Mouse (Mus musculus) adrenal gland, adult 2 months (tissue): ENCODE data around the gene Fam173a. TPM values are rescaled to one million over a fixed set of nuclear protein-coding genes. Genes with fewer than 3 reads are reported as not detected.
"Not testable (repeated sequence)": the region's sequence is repeated elsewhere in the genome, so short reads cannot be mapped to it uniquely, and the experiment has no call there.

Source experiments
- DNase-seq: peaks from one replicate; pipeline ENCODE4 v3.0.0; 2021
- polyA plus RNA-seq: library from polyadenylated mRNA; depleted of rRNA; stranded (reverse); fragments of >200 nt; gene quantifications from 2 replicates; pipeline ENCODE4 v1.2.3, GENCODE M21; 2012
- total RNA-seq, 2 experiments: library from RNA; stranded (reverse); gene quantifications; 2 replicates each; pipeline ENCODE4 v1.2.3; 2021

The Fam173a gene
- total and polyA plus RNA-seq, 3 experiments = 52.0 to 146 (median 81.1) TPM

DNA sequence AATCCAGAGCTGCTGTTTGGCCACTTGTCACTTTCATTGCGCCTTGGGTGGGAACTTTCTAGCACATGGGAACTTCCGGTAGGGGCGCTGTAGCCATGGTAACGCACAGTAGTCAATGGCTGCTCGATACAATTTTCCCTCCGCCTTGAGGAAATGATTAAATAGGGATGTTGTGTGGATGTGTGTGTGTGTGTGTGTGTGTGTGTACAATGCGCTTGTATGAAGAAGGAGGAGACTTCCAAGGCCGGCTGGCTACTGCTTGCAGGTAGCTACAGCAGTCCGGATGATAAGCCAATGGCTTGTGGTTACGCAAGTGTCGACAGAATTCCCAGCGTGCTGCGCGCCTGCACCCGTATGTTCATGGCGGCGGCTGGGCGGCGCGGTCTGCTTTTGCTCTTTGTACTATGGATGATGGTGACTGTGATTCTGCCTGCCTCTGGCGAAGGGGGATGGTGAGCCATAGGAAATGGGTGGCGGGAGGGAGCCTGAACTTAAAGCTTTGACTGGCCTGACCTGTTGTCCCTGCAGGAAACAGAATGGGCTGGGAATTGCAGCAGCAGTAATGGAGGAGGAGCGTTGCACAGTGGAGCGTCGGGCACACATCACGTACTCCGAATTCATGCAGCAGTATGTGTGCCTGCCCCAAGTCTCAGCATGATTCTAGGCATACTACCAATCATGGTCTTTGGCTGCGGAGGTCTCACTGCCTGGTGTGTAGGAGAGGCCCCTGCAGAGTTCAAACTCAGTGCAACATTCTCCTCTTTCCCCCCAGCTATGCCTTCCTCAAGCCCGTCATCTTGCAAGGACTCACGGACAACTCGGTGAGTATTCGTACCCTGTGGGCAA lies 36.2 kb upstream of the Fam173a start, which contains the start of gene Jmjd8:
Jmjd8 (plus strand) TSS at position 156 of the 846 bp plus-strand sequence.
- peak; percentile 87 for DNase-seq

DNA sequence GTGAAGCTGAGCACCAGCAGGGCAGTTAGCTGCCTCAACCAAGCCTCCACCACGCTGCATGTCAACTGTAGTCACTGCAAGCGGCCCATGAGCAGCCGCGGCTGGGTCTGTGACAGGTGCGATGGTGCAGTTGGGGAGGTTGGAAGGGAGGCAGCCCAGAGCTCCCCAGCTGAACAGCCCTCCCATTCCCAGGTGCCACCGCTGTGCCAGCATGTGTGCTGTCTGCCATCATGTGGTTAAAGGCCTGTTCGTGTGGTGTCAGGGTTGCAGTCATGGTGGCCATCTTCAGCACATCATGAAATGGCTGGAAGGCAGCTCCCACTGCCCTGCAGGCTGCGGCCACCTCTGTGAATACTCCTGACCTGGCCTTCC lies 35.5 kb upstream of the Fam173a start:
- DNase-seq = no peak

DNA sequence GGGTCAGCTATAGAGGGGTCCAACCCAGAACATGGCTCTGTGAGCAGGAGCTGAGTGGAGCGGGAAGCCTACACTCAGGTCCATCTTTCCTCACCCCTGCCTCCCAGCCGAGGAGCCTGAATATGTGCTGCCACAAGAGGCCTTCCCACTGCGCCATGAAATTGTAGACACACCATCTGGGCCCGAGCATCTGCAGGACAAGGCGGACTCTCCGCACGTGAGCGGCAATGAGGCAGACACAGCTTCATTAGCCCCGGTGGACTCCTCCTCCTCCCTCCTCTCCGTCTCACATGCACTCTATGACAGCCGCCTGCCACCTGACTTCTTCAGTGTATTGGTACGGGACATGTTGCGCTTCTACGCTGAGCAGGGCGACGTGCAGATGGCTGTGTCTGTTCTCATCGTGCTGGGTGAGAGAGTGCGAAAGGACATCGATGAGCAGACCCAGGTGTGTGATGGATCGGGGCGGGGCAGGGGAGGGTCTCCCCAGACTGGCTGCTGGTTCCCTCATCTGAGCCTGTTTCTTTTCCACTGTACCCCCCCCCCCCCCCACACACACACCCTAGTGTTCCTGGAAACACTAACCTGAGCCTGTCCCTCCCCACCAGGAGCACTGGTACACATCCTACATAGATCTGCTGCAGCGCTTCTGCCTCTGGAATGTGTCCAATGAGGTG lies 35.0 kb upstream of the Fam173a start:
- no peak for DNase-seq

DNA sequence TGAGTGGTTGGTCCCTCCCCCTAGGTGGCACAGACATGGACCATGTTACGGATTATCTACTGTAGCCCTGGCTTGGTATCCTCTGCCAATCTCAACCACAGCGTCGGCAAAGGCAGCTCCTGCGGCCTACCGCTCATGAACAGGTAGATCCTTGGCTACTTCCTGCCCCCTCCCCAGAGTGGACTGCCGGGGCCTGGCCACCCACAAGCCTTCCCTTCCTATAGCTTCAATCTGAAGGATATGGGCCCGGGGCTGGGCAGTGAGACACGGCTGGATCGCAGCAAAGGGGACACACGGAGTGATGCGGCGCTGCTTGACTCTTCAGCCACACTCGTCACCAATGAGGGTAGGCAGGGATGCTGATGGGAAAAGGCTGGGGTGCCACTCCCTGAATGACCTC lies 34.3 kb upstream of the Fam173a start:
- no peak for DNase-seq

DNA sequence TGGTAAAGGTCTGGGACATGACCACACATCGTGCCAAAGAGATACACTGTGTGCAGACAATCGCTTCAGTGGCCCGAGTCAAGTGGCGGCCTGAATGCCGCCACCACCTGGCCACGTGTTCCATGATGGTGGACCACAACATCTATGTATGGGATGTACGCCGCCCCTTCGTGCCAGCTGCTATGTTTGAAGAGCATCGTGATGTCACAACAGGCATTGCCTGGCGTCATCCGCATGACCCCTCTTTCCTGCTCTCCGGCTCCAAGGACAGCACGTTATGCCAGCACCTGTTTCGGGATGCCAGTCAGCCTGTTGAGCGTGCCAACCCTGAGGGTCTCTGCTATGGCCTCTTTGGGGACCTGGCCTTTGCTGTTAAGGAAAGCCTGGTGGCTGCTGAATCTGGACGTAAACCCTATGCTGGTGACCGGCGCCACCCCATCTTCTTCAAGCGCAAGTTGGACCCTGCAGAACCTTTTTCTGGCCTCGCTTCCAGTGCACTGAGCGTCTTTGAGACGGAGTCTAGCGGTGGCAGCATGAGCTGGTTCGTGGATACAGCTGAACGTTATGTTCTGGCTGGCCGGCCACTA lies 33.4 kb upstream of the Fam173a start:
- no peak for DNase-seq

DNA sequence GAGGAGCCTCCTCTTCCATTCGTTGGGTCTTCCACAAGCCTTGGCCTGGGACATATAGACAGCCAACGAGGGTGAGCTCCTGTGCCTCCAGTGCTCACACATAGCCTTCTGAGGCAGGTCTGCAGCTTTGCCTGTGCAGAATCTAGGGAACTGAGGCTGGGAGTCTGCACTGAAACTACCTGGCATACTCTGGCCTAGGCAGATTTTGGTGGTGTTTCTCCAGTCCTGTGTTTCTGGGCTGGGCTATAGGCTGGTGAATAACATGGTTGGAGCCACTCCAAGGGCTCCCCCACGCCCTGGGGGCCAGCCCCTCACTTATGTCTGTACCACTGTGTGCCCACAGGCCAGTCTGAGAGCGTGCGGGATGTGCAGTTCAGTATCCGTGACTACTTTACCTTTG lies 32.6 kb upstream of the Fam173a start:
- DNase-seq = no peak

DNA sequence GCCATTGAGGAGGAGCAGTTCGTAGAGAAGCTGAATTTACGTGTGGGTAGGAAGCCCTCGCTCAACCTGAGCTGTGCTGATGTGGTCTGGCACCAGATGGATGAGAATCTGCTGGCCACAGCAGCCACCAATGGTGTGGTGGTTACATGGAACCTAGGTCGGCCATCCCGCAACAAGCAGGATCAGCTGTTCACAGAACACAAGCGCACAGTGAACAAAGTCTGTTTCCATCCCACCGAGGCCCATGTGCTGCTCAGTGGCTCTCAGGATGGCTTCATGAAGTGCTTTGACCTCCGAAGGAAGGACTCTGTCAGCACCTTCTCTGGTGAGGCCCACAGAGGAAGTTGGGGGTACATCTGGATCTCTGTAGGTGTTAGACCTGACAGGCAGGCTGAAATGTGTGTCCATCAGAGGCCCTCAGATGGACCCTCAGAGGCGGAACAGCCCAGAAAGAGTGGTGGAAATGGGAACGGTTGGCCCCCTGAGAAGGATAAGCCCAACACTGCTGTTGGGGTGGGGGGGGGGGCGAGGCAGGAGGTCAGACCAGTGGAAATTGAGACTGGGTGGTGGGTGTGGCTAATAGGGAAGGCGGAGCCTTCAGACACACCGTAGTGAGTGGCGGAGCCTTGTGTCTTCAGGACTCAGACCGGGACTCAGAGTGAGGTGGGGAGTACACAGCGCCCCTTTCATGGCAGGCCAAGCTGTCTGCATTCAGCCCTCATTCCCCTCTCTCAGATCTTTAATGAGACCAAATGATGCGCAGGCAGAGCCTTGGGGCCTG lies 31.9 kb upstream of the Fam173a start:
- DNase-seq = no peak

DNA sequence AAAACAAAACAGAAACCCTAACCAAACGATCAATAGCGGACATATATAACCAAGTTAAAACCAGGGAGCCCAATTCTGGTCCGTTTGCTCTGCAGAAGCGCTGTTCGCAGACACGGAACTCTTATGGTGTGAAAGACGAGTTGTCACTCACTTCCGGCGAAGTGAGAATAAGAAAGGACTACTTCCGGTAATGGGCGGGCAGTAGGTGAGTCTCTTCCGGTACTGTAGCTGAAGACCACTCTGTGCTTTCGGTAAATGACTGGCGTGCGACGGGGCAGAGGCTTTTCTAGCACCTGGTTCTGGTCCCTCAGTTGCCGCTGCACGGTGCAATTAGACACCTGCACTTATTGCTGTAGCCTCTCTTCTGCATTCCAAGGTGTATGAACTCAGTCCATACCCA lies 30.8 kb upstream of the Fam173a start, which contains the start of gene Wdr24:
Wdr24 (plus strand) TSS at position 176 of the 400 bp plus-strand sequence.
- DNase-seq = peak; percentile 81

DNA sequence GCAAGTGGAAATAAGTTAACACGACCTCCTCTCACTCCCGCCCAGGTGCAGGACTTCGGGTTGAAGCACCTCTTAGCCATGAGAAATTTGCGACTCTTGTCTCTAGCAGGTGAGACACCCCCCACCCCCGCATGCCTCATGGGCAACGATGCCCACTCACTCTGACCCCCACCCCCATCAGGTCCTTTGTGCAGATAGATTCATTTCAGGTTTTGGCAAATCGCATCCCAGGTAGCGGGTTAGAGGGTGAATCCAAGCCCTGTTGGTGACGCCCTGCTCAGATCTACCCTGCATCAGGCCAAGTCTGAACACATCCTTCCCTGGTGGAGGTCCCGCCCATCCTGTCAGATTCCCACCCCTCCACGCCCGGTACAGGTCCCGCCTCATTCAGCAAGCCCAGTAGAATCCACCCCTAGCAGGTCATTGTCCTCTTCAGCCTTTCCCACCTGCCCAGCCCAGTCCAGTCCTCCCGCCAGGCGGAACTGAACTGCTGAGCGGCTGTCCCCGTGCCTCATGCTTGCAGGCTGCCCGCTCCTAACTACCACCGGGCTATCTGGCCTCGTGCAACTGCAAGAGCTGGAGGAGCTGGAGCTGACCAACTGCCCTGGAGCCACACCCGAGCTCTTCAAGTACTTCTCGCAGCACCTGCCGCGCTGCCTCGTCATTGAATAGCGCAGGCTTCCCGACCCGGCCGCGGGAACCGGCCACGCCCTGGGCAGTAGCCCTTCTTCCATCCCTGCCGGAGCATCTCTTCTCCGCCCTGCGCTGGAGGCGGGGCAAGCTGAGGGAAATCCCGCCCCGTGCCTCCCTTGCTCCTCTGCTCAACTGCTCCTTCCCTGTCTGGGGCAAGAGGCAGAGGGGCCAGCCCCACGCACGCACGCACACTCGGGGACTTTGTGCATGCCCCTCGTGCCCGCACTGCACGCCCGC lies 26.4 kb upstream of the Fam173a start:
- DNase-seq = peak; percentile 43

DNA sequence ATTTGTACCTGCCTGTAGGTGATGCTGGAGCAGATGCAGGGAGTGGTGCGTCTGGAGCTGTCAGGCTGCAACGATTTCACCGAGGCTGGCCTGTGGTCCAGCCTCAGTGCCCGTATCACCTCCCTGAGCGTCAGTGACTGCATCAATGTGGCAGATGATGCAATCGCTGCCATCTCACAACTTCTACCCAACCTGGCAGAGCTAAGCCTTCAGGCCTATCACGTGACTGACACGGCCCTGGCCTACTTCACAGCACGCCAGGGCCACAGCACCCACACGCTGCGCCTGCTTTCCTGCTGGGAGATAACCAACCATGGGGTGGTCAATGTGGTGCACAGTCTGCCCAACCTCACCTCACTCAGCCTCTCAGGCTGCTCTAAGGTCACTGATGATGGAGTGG lies 25.0 kb upstream of the Fam173a start:
- peak; percentile 75 for DNase-seq

DNA sequence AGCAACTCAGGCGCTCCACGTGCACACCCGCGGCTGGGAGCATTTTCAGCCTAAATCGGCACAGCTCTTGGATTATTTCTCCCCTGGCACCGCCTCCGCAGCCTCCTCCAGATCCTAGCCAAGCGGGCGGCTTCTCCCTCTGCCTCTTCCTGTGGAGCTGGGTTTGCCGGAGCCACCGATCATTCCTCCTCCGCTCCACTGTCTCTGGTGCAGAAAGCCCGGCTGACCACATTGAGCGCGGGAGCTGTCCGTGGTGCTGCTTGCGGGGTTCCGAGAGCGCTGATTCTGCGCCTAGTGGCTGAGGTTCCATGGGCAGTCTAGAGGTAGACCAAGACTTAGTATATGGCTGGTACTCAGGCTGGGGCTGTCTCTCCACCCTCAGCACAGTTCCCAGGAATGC lies 20.8 kb upstream of the Fam173a start:
- DNase-seq = peak; percentile 90

DNA sequence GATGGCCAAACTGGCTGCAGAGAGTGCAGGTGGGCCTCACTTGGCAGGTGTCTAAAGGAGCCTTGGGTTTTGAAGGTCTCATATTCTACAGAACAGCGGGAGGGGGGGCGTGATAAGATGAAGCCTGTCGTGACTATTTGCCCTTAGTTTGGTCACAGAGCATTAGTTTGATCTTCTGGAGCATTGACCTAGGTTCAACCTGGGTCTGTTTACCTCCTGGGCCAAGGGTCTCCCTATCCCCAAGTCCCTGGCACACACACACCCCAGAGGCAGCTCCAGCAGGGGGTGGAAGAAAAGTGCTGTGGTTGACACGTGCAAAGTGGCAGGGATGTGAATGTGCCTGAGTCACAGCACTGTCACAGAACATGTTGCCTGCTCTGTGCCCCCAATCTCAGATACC lies 18.2 kb upstream of the Fam173a start:
- DNase-seq = no peak

DNA sequence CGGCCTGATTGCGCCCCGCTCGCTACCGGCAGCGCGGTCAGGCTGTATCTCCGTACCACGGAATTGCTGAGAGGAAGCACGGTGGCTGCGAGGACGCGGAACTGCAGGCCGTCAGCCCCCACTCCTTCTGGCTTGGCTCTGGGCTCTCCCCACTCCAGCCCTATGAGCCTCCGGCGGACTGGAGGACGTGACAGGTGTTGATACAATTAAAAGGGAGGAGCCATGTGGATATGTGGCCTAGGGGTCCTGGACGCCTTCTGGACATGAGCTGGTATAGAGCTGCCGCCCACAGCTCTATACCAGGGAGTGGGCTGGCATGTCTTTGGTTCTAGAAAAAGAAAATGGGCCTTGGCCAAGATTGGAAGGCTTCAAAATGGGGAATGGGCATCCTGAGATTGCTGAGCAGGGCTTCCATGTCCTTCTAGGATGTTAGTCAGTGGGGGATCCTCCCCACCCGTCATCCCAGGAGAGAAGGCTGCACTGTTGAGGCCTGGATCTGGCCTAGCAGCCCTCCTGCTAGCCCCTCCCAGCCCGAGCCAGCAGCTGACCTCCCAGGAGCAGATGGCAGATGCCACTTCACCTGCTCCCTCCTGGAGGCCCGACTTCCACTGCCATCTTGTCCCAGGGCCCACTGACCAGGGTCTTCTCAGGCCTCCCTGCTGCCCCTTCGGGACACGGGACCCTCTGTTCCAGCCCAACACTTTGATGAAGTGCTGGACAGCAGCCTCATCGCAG lies 17.1 kb upstream of the Fam173a start:
- no peak for DNase-seq

DNA sequence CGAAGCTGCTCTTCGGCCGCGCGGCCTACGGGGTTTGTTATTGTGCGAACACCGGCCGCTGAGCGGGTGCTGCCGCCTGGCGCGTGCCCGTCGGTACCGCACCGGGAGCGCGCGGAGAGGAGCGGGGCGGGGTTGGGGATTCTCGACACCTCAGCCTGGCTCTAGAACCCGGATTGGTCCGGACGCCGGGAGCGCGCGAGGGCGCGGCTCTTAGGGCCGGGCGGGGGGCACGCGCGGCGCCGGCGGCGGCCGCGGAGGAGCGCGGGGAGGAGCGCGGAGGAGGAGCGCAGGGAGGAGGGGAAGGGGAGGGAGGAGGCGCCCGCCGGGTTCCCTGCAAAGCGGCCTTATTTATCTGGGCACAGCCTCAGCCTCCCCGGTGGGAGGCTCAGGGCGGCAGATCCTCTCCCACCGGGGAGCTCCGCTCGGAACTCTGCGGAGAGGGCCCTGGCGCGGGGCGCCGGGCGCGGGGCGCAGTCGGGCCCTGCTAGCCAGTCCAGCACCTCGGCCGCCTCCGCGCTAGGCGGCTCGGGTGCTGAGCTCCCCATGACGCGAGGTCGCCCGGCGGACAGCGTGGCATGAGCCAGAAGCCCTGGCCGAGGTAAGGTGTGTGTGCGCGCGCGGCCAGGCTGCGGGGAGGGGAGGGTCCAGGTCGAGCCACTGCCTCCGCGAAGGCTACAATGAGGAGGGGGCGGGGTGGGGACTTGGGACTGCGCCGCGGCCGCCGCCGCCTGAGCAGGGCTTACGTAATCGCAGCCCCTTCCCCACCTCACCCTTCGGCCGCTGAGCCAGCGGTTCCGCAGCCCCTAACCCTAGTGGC lies 16.3 kb upstream of the Fam173a start, which contains the start of gene Fbxl16:
Fbxl16 (plus strand) TSS at position 297 of the 817 bp plus-strand sequence.
- peak; percentile 95 for DNase-seq

DNA sequence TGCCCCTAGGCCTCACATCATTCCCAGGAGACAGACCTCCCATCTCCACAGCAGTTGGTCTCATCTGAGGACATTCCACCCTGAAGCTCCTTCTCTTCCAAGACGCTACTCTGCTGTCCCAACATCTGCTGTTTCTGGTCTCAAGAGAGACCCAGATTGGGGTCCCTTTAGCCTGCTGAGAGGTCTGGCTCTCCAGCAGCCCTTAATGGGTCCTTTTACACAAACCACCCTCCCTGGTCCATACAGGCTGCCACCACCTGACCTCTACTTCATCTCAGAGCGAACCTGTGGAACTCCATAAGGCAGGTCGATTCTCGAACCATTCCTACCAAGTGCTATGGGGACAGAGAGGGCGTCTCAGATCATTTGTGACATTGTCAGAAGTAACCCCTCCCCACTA lies 15.3 kb upstream of the Fam173a start:
- no peak for DNase-seq

DNA sequence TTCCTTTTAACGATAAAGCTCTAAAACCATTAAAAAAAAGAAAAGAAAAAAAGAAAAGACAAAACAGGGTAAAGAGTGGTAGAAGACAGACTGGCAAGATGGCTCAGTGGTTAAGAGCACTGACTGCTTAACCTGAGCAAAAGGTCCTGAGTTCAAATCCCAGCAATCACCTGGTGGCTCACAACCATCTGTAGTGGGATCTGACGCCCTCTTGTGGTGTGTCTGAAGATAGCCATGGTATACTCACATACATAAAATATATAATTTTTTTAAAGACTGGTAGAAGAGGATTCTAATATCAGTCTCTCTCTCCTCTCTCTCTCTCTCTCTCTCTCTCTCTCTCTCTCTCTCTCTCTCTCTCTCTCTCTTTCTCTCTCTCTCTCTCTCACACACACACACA lies 14.8 kb upstream of the Fam173a start:
- not testable (repeated sequence) for DNase-seq

DNA sequence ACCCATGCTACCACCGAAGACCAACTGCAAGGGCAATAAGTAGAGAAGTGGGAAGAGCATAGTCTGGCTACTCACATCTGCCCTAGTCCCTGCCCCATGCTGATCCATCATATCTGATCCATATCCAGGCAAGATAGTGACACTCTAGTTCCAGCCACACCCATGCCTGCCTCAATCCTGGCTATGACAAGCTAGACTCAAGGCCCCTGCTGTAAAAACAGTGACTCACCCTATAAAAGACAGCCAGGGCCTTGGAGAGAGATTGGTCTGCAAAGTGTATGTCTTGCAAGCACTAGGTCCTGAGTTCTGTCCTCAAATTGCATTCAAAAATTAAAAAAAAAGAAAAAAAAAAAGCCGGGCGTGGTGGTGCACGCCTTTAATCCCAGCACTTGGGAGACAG lies 13.8 kb upstream of the Fam173a start:
- peak; percentile 81 for DNase-seq

DNA sequence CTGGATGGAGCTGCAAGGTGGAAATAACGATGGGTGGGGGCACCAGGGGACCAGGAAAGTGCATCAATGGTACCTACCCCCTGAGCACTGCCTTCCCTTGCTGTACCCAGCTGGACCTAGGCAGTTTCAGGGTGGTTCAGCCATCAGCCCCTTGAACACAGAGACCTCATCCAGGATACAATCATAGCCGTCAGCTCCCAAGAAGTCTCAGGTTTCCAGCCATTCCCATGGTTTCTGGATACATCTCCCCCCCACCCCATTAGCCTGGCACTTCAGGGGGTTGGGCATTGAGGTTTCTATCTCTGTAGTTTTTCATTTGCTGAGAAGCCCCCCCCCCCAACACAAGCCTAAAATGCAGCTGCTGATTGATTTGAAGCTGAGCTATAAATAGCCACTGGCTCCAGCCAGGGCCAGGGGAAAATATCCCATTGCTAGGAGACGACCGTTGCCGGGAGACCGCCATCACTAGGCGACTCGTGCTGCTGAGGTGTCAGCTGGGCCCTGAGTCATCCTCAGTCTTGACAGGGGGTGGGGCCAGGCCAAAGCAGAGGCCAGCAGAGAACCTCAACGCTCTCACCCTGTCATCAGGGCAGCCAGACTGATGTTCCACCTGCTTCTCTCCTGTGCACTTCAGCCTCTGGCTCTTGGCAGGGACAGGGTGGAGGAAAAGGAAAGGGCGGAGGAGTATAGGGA lies 10.3 kb upstream of the Fam173a start:
- DNase-seq = peak; percentile 91

DNA sequence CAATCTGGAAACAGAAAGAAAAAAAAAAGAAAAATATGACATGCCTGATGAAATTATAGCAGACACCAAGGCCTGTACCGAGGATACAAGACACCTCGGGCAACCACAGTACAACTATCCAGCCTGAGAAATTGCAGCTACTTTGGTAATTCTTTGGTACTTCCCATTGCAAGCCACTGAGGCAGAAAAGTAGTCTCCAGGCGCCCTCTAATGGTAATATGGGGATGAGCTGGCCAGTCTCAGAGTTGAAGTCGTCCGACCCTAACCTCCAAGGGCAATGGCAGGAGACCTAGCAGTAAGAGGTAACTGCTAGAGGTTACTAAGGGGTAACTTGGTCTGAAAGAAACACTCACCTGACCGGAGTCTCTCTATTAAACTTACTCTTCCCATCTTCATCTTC lies 8.3 kb upstream of the Fam173a start:
- peak; percentile 68 for DNase-seq
